8 mouse cellular contexts compared by ENCODE assay signal in genomic region chr12:72427722-72428126, GRCm38 (mm10). TPM values are rescaled to one million over a fixed set of nuclear protein-coding genes. Genes with fewer than 3 reads are reported as not detected.
A peak's percentile ranks its signal among the peaks of the same experiment; 100 is the strongest.
DNase-seq lines count a peak whose midpoint lies in the region; ATAC-seq lines count a peak whose summit lies in the region.

No protein-coding gene starts in this region.

- no peaks in the 10 kb centered on the region for H3K4me1 ChIP-seq in hindbrain, embryonic 12.5 days

- H3K27me3 ChIP-seq in hindbrain, embryonic 12.5 days: no peaks in the 10 kb centered on the region

- no peaks in the 10 kb centered on the region for H3K36me3 ChIP-seq in hindbrain, embryonic 12.5 days

- no peaks in the 10 kb centered on the region for H3K9me3 ChIP-seq in hindbrain, embryonic 12.5 days (replicated peaks)

- peak; percentile 76 for DNase-seq in NIH3T3 (ENCODE audit: low read depth)
- DNase-seq in cerebellum, adult 18-20 months: peak; percentile 83 to 89
- peak; percentile 80 for DNase-seq in forelimb bud, embryonic 11.5 days (ENCODE audit: low read depth, low spot score)
- DNase-seq in layer of hippocampus, postnatal 14 days (ENCODE audit: low spot score in 2 of 2): peak; percentile 71 to 84
- DNase-seq in lung, postnatal 14 days: peak; percentile 74
- peak; percentile 85 for DNase-seq in retina, embryonic 14.5 days (ENCODE audit: low spot score)
- peak; percentile 65 for DNase-seq in urinary bladder, postnatal 14 days (ENCODE audit: low spot score)

- no peak overlapping the region for H3K27ac ChIP-seq in hindbrain, embryonic 12.5 days

- ATAC-seq in hindbrain, embryonic 12.5 days (ENCODE audit: low FRiP score): 0 out of 2 replicates have a peak, but pooled peaks have one; percentile 50

- H3K4me3 ChIP-seq in hindbrain, embryonic 12.5 days: no peak overlapping the region

- 30% methylated on average over 11 of the region's 11 CpGs for WGBS in hindbrain, embryonic 12.5 days

- no peak overlapping the region for H3K9ac ChIP-seq in hindbrain, embryonic 12.5 days

- H3K4me2 ChIP-seq in hindbrain, embryonic 12.5 days (replicated peaks): peak overlapping the region; percentile 31; the same call in 1 of the 2 replicates

RNA-seq across cellular contexts. Expression of gene Lrrc9, which starts 13.9 kb away (rescaled TPM):
- polyA plus RNA-seq in hindbrain, embryonic 12.5 days (2016; fragmentation: Nextera tagmentation; extraction: Ambion mirVana): 2.7 and 3.2 TPM in 2 replicates
- 1 to 10 TPM; 1.5 to 1.6 TPM for total RNA-seq in layer of hippocampus, postnatal 14 days (2021)

RNA-seq across cellular contexts. Expression of gene Rtn1, which starts 18.9 kb away (rescaled TPM):
- 892 and 927 TPM in 2 replicates for polyA plus RNA-seq in hindbrain, embryonic 12.5 days (2016; fragmentation: Nextera tagmentation; extraction: Ambion mirVana)
- 1,000 to 10,000 TPM; 1,488 to 1,503 TPM for total RNA-seq in layer of hippocampus, postnatal 14 days (2021)
